Mouse (Mus musculus): ENCODE results near the gene Lgr6.

Gene Lgr6

GRCm38 (mm10) chr1:135085296-135085871 is 19.7 kb downstream of the Lgr6 start:
- in situ Hi-C loops (cut with MboI, MseI) = loop anchor here in 1 of 2 experiments (10.0 kb wide), 1 partner anchor 401 kb away; no protein-coding TSS in a partner anchor

GRCm38 (mm10) chr1:135083465-135083864 is 21.6 kb downstream of the Lgr6 start:
- in situ Hi-C loops (cut with MboI, MseI) = loop anchor here in 1 of 2 experiments (10.0 kb wide), 1 partner anchor 399 kb away; no protein-coding TSS in a partner anchor

- in situ Hi-C loops (cut with MboI, MseI) = loop anchor here in 1 of 2 experiments (10.0 kb wide), 1 partner anchor 397 kb away; no protein-coding TSS in a partner anchor
These were observed 22.8 kb downstream of the Lgr6 start for GRCm38 (mm10) chr1:135082267-135082666.

DNA sequence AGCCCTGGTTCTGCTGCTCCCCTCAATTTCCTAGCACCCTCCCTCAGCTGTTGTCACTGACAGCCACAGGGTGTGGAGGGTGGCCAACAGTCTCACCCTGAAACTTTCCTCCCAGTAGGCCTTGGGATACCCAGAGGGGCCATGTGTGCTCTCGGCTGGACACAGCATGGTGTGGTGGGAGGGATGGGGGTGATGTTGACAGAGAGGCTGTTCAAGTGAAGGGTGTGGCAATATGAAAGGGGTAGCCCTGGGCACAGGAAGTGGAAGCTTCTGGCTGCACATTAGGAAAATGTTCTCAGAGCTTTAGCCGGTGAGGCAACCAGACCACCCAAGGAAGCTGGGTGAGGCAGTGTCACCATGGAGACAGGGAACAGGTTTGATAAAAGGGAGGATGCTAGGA is 26.1 kb downstream of the Lgr6 start:
- in situ Hi-C loops (cut with MboI, MseI) = no loop called here

GRCm38 (mm10) chr1:135076470-135076869 is 28.6 kb downstream of the Lgr6 start:
- in situ Hi-C loops (cut with MboI, MseI) = no loop called here

GRCm38 (mm10) chr1:135075270-135075669 is 29.8 kb downstream of the Lgr6 start:
- in situ Hi-C loops (cut with MboI, MseI) = no loop called here

DNA sequence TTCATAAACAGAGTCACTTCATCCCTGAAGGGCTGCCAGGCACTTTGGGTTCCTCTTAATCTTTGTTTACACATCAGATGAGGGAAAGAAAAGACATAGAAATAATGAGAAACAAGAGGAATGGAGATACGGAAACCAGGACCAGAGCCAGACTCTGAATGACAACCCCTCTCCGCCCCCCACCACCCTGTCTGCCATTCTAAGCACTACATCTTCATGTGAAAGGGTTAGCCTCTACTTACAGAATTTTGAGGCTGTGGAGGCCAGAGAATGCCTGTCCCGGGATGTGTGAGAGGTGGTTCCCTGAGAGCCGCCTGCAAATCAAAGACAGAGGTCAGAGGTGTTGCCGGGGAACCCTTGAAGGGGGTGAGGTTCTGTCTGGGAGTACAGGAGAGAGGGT is 32.4 kb downstream of the Lgr6 start:
- in situ Hi-C loops (cut with MboI, MseI) = loop anchor here (25.0 kb wide), 2 partner anchors 1510 to 1890 kb away; partner anchors contain the start of gene Nr5a2 (in 1 of the 2)

GRCm38 (mm10) chr1:135069841-135070240 is 35.2 kb downstream of the Lgr6 start:
- in situ Hi-C loops (cut with MboI, MseI) = loop anchor here (25.0 kb wide), 2 partner anchors 1508 to 1892 kb away; partner anchors contain the start of gene Nr5a2 (in 1 of the 2)

- in situ Hi-C loops (cut with MboI, MseI) = loop anchor here (25.0 kb wide), 2 partner anchors 1502 to 1898 kb away; partner anchors contain the start of gene Nr5a2 (in 1 of the 2)
These were observed 40.6 kb downstream of the Lgr6 start for GRCm38 (mm10) chr1:135064525-135064924.

GRCm38 (mm10) chr1:135062936-135063335 is 42.1 kb downstream of the Lgr6 start:
- in situ Hi-C loops (cut with MboI, MseI) = loop anchor here (25.0 kb wide), 2 partner anchors 1501 to 1899 kb away; partner anchors contain the start of gene Nr5a2 (in 1 of the 2)

DNA sequence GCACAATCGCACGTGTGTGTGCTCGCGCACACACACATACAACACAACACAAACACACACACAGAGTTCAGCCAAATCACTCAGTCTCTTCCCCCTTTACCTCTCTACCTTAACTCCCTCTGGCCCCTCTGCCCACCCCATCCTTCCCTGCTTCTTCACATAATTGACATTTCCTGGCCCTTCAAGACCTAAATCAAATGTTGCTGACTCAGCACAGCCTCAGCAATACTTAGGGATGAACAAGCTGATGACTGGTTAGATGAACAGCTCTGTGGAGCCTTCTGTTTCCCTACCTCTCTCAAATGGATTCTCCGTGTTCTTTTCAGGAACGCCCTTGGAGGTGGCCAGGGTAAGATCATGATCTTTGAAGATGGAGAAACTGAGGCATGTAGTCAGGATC is 43.8 kb downstream of the Lgr6 start:
- in situ Hi-C loops (cut with MboI, MseI) = loop anchor here (25.0 kb wide), 2 partner anchors 1499 to 1901 kb away; partner anchors contain the start of gene Nr5a2 (in 1 of the 2)

- in situ Hi-C loops (cut with MboI, MseI) = loop anchor here (25.0 kb wide), 2 partner anchors 1498 to 1902 kb away; partner anchors contain the start of gene Nr5a2 (in 1 of the 2)
These were observed 44.9 kb downstream of the Lgr6 start for GRCm38 (mm10) chr1:135060174-135060573.

- in situ Hi-C loops (cut with MboI, MseI) = loop anchor here (25.0 kb wide), 2 partner anchors 1495 to 1905 kb away; partner anchors contain the start of gene Nr5a2 (in 1 of the 2)
These were observed 48.2 kb downstream of the Lgr6 start for GRCm38 (mm10) chr1:135056901-135057300.

DNA sequence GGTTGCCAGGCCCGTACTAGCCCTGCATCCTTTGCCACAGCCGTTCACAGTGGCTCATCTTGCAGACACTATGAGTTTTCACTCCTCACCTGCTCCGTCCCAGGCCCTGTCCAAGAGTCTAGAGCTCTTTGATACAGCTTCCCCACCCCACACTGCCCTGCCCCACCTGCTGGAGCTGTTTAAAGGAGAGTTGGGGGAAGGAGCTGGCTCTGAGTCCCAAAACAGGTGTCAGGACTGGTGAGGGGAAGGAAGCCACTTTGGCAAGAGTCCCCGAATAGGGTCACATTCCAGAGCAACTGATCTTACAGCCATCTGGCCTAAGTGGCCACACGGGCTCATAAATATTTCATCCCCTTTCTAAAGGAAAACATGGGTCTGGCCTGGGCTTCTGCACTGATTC is 51.0 kb downstream of the Lgr6 start:
- in situ Hi-C loops (cut with MboI, MseI) = loop anchor here (25.0 kb wide), 2 partner anchors 1492 to 1908 kb away; partner anchors contain the start of gene Nr5a2 (in 1 of the 2)

DNA sequence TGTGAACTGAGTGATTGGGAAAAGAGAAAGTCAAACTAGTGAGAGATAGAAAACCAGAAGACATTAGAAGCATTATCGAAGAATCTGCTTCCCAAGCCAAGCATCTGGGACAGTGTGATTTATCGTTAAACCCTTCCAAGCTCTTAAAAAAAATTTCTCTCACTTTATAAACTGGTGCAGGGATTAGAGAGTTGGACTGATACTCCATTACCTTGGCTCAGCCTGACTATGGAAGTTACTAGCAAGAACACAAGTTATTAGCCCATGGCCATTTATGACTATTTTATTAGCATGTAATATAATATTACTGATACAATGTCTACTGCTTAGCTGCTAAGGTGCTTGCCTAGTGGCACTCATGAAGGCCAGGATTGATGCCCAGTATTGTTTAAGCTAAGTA is 60.6 kb downstream of the Lgr6 start:
- in situ Hi-C loops (cut with MboI, MseI) = no loop called here

- in situ Hi-C loops (cut with MboI, MseI) = no loop called here
These were observed 68.8 kb downstream of the Lgr6 start for GRCm38 (mm10) chr1:135036297-135036696.

- in situ Hi-C loops (cut with MboI, MseI) = no loop called here
These were observed 72.4 kb downstream of the Lgr6 start for GRCm38 (mm10) chr1:135032658-135033057.

DNA sequence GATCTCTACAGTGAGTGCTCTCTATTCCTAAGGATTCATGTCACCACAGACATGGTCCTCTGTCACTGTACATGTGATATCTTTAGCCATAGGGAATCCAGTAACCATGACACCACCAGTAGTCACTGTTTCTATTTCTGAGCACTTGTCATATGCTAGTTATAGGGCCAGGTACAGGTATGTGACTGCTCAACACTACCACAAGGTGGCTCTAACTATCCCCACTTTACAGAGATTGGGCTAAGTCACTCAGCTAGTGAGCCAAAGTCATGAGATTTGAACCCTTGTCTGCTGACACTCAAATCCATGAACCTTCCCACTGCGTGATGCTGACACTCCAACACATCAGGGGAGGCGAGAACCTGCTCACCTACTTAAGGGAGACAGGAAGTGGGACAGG is 75.0 kb downstream of the Lgr6 start:
- in situ Hi-C loops (cut with MboI, MseI) = no loop called here

GRCm38 (mm10) chr1:135026275-135026674 is 78.8 kb downstream of the Lgr6 start:
- in situ Hi-C loops (cut with MboI, MseI) = no loop called here

GRCm38 (mm10) chr1:135023583-135023982 is 81.5 kb downstream of the Lgr6 start:
- in situ Hi-C loops (cut with MboI, MseI) = no loop called here

DNA sequence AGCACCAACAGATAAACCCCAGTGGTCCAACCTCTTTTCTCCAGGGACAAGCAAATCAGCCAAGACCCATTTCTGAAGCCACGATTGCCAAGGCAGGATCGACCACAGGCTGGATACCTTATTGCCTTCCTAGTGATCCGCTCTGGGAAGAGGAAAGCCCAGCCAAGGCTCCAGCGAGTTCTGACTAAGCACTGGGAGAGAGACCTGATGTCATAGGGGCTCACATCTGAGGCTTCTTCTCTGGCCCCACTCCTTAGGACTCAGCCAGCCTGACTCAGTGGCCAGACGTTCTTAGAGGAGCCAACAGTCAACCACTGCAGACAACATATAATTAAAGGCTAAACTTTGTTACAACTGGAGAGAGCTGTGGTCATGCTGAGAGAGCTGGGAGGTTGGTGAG is 83.1 kb downstream of the Lgr6 start:
- in situ Hi-C loops (cut with MboI, MseI) = no loop called here

- in situ Hi-C loops (cut with MboI, MseI) = no loop called here
These were observed 84.1 kb downstream of the Lgr6 start for GRCm38 (mm10) chr1:135020970-135021369.

Measured in T-helper 17 cell (primary cell).